Mouse (Mus musculus): ENCODE measurements around the gene 2210016L21Rik.
A peak's percentile ranks its signal among the peaks of the same experiment; 100 is the strongest.

Gene 2210016L21Rik

GRCm38 (mm10) chr5:114978888-114979249 is 36.9 kb downstream of the 2210016L21Rik start:
- peak; percentile 80 for DNase-seq (ENCODE audit: low read depth, low spot score)

- DNase-seq (ENCODE audit: low read depth, low spot score) = peak; percentile 90
These were observed 37.5 kb downstream of the 2210016L21Rik start for GRCm38 (mm10) chr5:114979250-114980121.

- DNase-seq (ENCODE audit: low read depth, low spot score) = no peak
These were observed 38.3 kb downstream of the 2210016L21Rik start for GRCm38 (mm10) chr5:114980122-114980748.

DNA sequence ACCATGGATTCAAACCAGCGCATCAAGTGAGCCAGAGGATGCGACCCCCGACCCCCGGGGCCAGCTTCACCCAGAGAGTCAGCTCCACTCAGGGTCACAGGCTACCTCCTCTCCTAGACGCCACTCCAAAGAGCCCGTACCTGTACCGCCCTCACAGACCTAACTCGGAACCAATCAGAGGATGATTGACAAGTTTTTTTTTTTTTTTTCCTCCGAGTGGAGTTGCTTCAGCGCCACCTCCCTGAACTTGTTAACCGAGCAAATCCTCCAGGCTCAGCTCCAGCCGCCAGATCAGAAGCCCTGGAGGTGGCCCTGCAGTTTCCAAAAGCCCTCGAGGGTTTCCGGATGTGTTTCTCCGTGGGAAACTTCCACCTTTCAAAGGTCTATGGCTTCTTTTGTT is 40.0 kb downstream of the 2210016L21Rik start:
- no peak for DNase-seq (ENCODE audit: low read depth, low spot score)

DNA sequence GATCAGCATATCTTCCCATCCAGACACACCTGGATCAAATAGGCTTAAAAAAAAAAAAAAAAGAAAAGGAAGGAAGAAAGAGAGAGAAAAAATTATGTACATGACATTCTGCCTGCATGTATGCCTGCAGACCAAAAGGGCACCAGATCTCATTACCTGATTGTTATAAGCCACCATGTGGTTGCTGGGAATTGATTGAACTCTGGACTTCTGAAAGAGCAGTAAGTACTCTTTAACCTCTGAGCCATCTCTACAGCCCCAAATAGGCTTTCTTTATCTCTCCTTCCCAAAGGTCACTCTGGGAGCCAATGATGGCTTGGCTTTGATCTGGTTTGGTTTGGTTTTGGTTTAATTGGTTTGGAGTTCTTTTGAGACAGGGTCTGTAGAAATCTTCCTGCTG is 43.1 kb downstream of the 2210016L21Rik start:
- DNase-seq (ENCODE audit: low read depth, low spot score) = no peak

- DNase-seq (ENCODE audit: low read depth, low spot score) = no peak
These were observed 54.5 kb downstream of the 2210016L21Rik start for GRCm38 (mm10) chr5:114996447-114996846.

DNA sequence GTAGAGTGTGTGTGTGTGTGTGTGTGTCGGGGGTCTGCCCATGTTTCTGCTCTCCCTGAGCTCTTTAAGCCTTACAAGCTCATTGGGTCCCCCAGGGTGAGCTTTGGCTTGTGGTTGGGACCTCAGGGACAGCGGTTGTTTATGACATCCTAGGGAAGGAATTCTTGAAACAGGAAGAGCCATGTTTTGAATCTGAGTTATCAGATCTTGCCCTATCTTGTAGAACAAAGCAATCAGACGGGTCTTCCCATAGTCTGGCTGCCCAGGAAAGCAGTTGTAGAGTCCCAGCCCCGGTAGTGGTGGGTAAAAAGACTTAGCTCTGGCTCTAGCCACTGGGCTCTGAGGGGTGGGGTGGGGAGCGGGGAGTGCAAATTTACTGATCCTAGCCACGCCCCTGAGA is 55.4 kb downstream of the 2210016L21Rik start:
- DNase-seq (ENCODE audit: low read depth, low spot score) = no peak

Data from brain, adult 2 months (tissue).